Mouse (Mus musculus): Measurements from ENCODE around the gene Cpsf4l. TPM values are rescaled to one million over a fixed set of nuclear protein-coding genes. Genes with fewer than 3 reads are reported as not detected.

Gene Cpsf4l
- total RNA-seq, 2 experiments from 2014 or later, result not detected

Other genes starting within 250 kb of the Cpsf4l start
- gene Sstr2, start 90.7 kb downstream of the Cpsf4l start, total RNA-seq (2021), result 10 to 100 TPM; 19.5 to 26.1 TPM
- gene Cog1, start 60.8 kb downstream of the Cpsf4l start, total RNA-seq (2021), result 10 to 100 TPM; 50.7 to 58.3 TPM
- 10 to 100 TPM; 20.4 to 25.4 TPM for gene Slc39a11, start 59.9 kb downstream of the Cpsf4l start, total RNA-seq (2021)
- gene Fam104a, start 25.9 kb downstream of the Cpsf4l start, total RNA-seq (2021), result 10 to 100 TPM; 31.1 to 33.6 TPM
- 10 to 100 TPM; 13.1 to 13.8 TPM for gene D11Wsu47e, start 25.6 kb downstream of the Cpsf4l start, total RNA-seq (2021)
- gene Cdc42ep4, start 41.9 kb upstream of the Cpsf4l start, total RNA-seq (2021), result 10 to 100 TPM; 32.4 to 32.7 TPM